Mouse (Mus musculus): ENCODE measurements around the gene Aox2. TPM values are rescaled to one million over a fixed set of nuclear protein-coding genes. Genes with fewer than 3 reads are reported as not detected.

The Aox2 gene
- total and polyA plus RNA-seq, 3 experiments, result not detected

- Histone ChIP-seq H3K4me3 (replicated peaks in 1 of 3; ENCODE audit: low read depth in 2 of 3, low read length in 2 of 3, poor library complexity in 1 of 3) (peak overlapping the region; percentile 80 to 91 (median 80)), H3K4me2 (ENCODE audit: insufficient read depth, low read depth, poor library complexity, severe bottlenecking) (peak overlapping the region; percentile 73), H3K27ac (ENCODE audit: insufficient read depth, low read depth) (peak overlapping the region; percentile 64), H3K9ac (ENCODE audit: insufficient read depth, low read depth) (peak overlapping the region; percentile 94), H3K36me3 (replicated peaks in 1 of 2; ENCODE audit: control insufficient read depth in 1 of 2, insufficient read depth in 1 of 2, low read length in 1 of 2) (peaks cover 23 to 36% of the 10 kb centered on the region in 2 experiments), H3K27me3 (replicated peaks) (no peaks in the 10 kb centered on the region), H3K4me1 (ENCODE audit: control insufficient read depth in 1 of 2, insufficient read depth in 2 of 2) (peaks cover 4 to 27% of the 10 kb centered on the region in 2 experiments; a peak in 3 of 4 replicates), H3K79me2 (replicated peaks; ENCODE audit: control insufficient read depth, extremely low read depth, insufficient read depth, poor library complexity, severe bottlenecking) (peaks cover 50% of the 10 kb centered on the region), H3K9me3 (replicated peaks; ENCODE audit: low read length) (no peaks in the 10 kb centered on the region)
- dilution Hi-C loops (cut with MboI; ENCODE audit: extremely low pct_ligation_motif_present, extremely low pct_unique_long_range_greater_than_20kb, low sequenced_read_pairs) (no loop called here), in situ Hi-C loops (cut with MboI; ENCODE audit: low pct_ligation_motif_present, low pct_unique_long_range_greater_than_20kb, low sequenced_read_pairs) (no loop called here)
- TF ChIP-seq JUND (conservative IDR thresholded peaks at IDR 0.05; ENCODE audit: low read depth, low read length) (no peak), BHLHE40 (IDR thresholded peaks at IDR 0.05; ENCODE audit: low read depth, low read length) (peak; percentile 71), CTCF (conservative IDR thresholded peaks at IDR 0.05 in 1 of 2, IDR thresholded peaks at IDR 0.05 in 1 of 2; ENCODE audit: low read depth in 2 of 2, low read length in 2 of 2) (no peak)
- no peak for DNase-seq (ENCODE audit: extremely low read depth)
These were observed 115.4 kb downstream of the Aox2 start for GRCm38 (mm10) chr1:58393284-58394195.

DNA sequence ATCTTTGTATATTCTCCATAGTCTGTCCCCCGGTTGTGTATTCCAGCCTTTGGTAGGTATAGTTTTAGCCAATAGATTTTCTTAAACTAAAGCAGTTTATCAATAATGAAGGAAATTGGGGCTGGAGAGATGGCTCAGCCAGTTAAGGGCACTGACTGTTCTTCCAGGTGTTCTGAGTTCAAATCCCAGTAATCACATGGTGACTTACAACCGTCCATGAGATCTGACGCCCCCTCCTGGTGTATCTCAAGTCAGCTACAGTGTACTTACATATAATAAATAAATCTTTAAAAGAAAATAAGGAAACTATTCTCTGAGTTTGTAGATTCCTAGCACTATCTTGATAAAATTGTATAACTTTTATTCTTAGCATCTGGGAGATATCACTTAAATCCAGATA is 117.2 kb downstream of the Aox2 start:
- Histone ChIP-seq H3K4me1 (ENCODE audit: control insufficient read depth in 1 of 2, insufficient read depth in 2 of 2) (peaks cover 4 to 27% of the 10 kb centered on the region in 2 experiments; a peak in 3 of 4 replicates), H3K27ac (ENCODE audit: insufficient read depth, low read depth) (no peak overlapping the region), H3K9me3 (replicated peaks; ENCODE audit: low read length) (no peaks in the 10 kb centered on the region), H3K79me2 (replicated peaks; ENCODE audit: control insufficient read depth, extremely low read depth, insufficient read depth, poor library complexity, severe bottlenecking) (peaks cover 57% of the 10 kb centered on the region), H3K27me3 (replicated peaks) (no peaks in the 10 kb centered on the region), H3K36me3 (replicated peaks in 1 of 2; ENCODE audit: control insufficient read depth in 1 of 2, insufficient read depth in 1 of 2, low read length in 1 of 2) (peaks cover 35 to 55% of the 10 kb centered on the region in 2 experiments), H3K9ac (ENCODE audit: insufficient read depth, low read depth) (no peak overlapping the region), H3K4me3 (replicated peaks in 1 of 3; ENCODE audit: low read depth in 2 of 3, low read length in 2 of 3, poor library complexity in 1 of 3) (no peak overlapping the region), H3K4me2 (ENCODE audit: insufficient read depth, low read depth, poor library complexity, severe bottlenecking) (no peak overlapping the region)
- DNase-seq (ENCODE audit: extremely low read depth), result no peak
- in situ Hi-C loops (cut with MboI; ENCODE audit: low pct_ligation_motif_present, low pct_unique_long_range_greater_than_20kb, low sequenced_read_pairs) (no loop called here), dilution Hi-C loops (cut with MboI; ENCODE audit: extremely low pct_ligation_motif_present, extremely low pct_unique_long_range_greater_than_20kb, low sequenced_read_pairs) (no loop called here)
- no peak for TF ChIP-seq ELF1 (IDR thresholded peaks at IDR 0.05; ENCODE audit: low read depth, low read length)
- 0 out of 4 replicates have a peak, but pooled peaks of 1 of the 2 experiments have one; percentile 3 for TF ChIP-seq CTCF (conservative IDR thresholded peaks at IDR 0.05 in 1 of 2, IDR thresholded peaks at IDR 0.05 in 1 of 2; ENCODE audit: low read depth in 2 of 2, low read length in 2 of 2)
- TF ChIP-seq ZMIZ1 (IDR thresholded peaks at IDR 0.05; ENCODE audit: low read depth, low read length), result no peak
- no peak for TF ChIP-seq CHD1 (IDR thresholded peaks at IDR 0.05; ENCODE audit: low read depth, low read length)
- no peak for TF ChIP-seq ZKSCAN1 (IDR thresholded peaks at IDR 0.05; ENCODE audit: borderline replicate concordance, low read depth, low read length)
- no peak for TF ChIP-seq JUND (conservative IDR thresholded peaks at IDR 0.05; ENCODE audit: low read depth, low read length)

- in situ Hi-C loops (cut with MboI; ENCODE audit: low pct_ligation_motif_present, low pct_unique_long_range_greater_than_20kb, low sequenced_read_pairs) (no loop called here), dilution Hi-C loops (cut with MboI; ENCODE audit: extremely low pct_ligation_motif_present, extremely low pct_unique_long_range_greater_than_20kb, low sequenced_read_pairs) (no loop called here)
- peaks cover 4 to 24% of the 10 kb centered on the region in 2 experiments; a peak in 3 of 4 replicates for H3K4me1 ChIP-seq (ENCODE audit: control insufficient read depth in 1 of 2, insufficient read depth in 2 of 2)
- peaks cover 59% of the 10 kb centered on the region for H3K79me2 ChIP-seq (replicated peaks; ENCODE audit: control insufficient read depth, extremely low read depth, insufficient read depth, poor library complexity, severe bottlenecking)
- no peak overlapping the region for H3K27ac ChIP-seq (ENCODE audit: insufficient read depth, low read depth)
- H3K9ac ChIP-seq (ENCODE audit: insufficient read depth, low read depth), result no peak overlapping the region
- H3K4me2 ChIP-seq (ENCODE audit: insufficient read depth, low read depth, poor library complexity, severe bottlenecking), result no peak overlapping the region
- H3K4me3 ChIP-seq (replicated peaks in 1 of 3; ENCODE audit: low read depth in 2 of 3, low read length in 2 of 3, poor library complexity in 1 of 3), result no peak overlapping the region
- H3K36me3 ChIP-seq (replicated peaks in 1 of 2; ENCODE audit: control insufficient read depth in 1 of 2, insufficient read depth in 1 of 2, low read length in 1 of 2), result peaks cover 43 to 63% of the 10 kb centered on the region in 2 experiments
- TF ChIP-seq GABPA (IDR thresholded peaks at IDR 0.05; ENCODE audit: insufficient replicate concordance, low read depth, low read length) (no peak), NRF1 (IDR thresholded peaks at IDR 0.05; ENCODE audit: low read depth, low read length) (no peak), POLR2A (IDR thresholded peaks at IDR 0.05; ENCODE audit: low read depth, low read length) (no peak), CTCF (conservative IDR thresholded peaks at IDR 0.05 in 1 of 2, IDR thresholded peaks at IDR 0.05 in 1 of 2; ENCODE audit: low read depth in 2 of 2, low read length in 2 of 2) (peak in 1 of 2 experiments; percentile 31; a peak in 1 of 4 replicates), TBP (conservative IDR thresholded peaks at IDR 0.05; ENCODE audit: low read depth, low read length) (no peak), ZNF384 (IDR thresholded peaks at IDR 0.05; ENCODE audit: low read depth, low read length) (no peak), MYC (IDR thresholded peaks at IDR 0.05; ENCODE audit: low read depth, low read length) (no peak), CHD1 (IDR thresholded peaks at IDR 0.05; ENCODE audit: low read depth, low read length) (no peak), RAD21 (IDR thresholded peaks at IDR 0.05; ENCODE audit: low read depth, low read length) (no peak)
- H3K27me3 ChIP-seq (replicated peaks), result no peaks in the 10 kb centered on the region
- no peaks in the 10 kb centered on the region for H3K9me3 ChIP-seq (replicated peaks; ENCODE audit: low read length)
- no peak for DNase-seq (ENCODE audit: extremely low read depth)
These were observed 118.1 kb downstream of the Aox2 start for GRCm38 (mm10) chr1:58396179-58396578.
